Mouse (Mus musculus) spleen, adult 18-20 months (tissue): ENCODE measurements around the gene Shisal2b.
"Not testable (repeated sequence)": the region's sequence is repeated elsewhere in the genome, so short reads cannot be mapped to it uniquely, and the experiment has no call there.

ENCODE experiments used
- DNase-seq, 2 experiments: peaks; one replicate each; pipeline ENCODE4 v3.0.0; 2022; ENCODE audit warnings: mixed read lengths in 2 of 2

The Shisal2b gene

DNA sequence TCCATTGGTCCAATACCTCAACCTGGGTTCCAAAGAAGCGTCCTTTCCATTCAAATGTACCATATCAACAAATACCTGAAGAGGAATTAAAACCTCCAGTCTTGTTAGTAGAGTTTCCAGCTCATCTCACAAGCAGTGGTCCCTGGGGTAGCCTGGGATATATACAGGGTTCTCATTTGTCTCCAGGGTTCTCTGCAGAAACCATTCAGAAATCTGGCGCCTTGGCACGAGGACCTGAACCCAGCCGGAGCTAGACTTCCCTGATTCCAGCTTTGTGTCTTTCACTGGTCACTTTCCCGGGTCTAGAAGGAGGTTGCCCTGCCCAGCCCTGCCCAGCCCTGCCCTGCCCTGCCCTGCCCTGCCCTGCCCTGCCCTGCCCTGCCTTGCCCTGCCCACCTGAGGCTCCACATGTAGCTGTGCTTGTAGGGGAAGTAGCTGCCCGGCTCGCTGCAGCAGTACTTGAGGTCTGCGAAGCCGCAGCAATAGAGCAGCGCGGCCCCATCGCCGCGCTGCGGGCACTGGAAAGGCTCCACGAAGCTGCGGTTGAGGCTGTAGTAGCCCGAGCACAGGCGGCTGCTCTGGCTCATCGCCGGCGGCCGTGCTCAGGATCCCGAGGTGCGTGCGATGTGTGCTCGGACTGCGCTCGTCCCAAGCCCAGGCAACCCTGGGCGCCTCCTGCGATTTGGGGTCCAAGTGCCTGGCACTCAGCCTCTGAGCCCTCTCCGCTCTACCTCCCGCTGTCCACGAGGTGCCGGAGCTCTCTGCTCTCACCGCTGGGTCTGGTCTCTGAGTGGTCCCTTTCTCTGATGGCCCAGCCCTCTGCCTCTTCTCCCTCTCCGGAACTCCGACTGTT lies at the start of gene Shisal2b:
TSS of gene Shisal2b (minus strand) at position 767 of the 853 bp plus-strand sequence.
- DNase-seq: peak in 1 of 2 experiments; percentile 3

DNA sequence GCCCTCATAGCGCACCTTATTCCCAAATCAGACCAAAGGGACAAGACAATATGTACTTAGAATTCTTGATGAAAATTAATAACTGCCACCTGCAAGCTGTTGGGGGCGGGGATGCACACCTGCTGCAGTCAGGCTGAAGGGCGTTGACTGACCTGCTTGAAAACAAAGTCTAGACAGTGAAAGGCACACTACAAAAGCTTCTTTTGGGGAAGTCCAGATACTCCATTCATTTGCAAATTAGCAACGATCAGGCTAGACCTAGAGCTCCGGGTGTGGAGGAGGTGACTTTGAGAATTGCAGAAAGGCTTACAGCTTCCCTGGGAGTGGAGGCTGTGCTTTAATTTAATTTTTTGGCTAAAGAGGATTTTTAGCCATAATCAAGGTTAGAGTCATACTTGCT lies 47.9 kb upstream of the Shisal2b start:
- not testable (repeated sequence) for DNase-seq

DNA sequence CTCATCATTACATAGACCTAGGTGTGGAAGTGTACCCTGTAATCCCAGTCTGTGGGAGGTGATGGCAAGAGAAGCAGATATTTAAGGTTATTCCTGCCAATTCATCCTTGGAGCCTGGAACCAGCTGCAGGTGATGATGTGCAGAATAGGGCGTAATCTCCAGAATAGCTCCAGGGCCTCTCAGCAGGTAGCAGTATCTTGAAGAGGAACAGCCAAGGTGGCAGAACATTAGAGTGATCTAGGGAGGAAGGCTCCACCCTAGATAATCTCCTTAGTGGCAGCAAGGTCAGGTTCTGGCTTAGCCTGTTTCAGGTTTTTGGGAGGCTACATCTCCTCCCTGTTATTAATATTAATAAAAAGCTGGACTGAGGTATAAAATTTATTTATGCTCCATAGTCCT lies 47.3 kb upstream of the Shisal2b start:
- not testable (repeated sequence) for DNase-seq

DNA sequence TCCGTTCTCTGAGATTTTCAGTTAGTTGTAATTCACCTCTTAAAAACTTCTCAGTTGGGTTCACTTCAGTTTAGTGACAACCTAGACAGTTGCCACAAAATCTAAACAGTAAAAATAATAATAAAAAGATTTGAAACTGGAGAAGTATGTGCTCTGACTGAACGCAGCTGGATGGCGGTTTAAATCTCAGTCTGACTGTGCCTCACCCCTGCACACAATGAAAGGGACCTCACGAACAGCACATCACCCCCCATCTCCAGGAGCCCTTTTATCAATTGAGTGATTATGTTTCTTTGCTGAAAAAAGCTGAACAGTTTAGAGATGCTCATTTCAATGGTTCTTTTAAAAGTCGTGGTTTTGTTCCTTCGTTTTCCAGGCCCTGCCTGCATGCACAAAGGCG lies 45.0 kb upstream of the Shisal2b start:
- DNase-seq: no peak

DNA sequence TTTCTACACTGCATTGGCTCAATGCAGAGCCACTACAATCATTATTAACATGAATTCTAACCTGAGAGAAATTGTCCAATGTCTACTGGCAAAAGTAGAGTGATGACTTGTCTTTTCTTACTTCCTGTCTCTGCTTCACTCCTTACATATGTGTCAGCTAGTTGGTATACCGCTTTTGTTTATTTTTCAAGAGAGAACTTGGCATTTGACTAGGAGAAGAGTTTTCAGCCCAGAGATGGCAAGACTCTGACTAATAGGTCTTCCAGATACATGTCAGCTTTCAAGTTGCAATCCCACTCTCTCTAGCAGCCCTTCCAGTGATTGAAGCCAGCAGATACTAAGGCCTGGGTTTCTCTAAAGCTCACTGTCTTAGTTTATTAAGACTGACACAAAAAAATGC lies 31.1 kb upstream of the Shisal2b start:
- no peak for DNase-seq

DNA sequence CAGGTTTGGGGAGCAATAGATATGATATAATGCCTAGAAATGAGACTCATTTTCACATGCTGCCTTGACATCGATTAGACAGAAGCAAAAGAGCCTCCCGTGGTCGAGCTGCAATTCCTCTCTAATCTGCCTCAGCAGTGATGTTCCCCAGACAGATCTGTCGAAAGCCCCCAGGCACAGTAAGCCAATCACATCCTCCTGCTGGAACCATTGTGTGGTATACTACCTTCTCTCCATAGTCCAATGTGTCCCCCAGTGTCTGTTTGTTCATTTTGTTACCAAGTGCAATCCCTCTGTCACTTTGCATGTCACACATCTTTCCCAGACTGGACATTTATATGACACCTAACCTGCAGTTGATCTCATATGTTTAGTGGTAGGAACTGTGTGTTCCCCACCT lies 28.6 kb upstream of the Shisal2b start:
- no peak for DNase-seq

DNA sequence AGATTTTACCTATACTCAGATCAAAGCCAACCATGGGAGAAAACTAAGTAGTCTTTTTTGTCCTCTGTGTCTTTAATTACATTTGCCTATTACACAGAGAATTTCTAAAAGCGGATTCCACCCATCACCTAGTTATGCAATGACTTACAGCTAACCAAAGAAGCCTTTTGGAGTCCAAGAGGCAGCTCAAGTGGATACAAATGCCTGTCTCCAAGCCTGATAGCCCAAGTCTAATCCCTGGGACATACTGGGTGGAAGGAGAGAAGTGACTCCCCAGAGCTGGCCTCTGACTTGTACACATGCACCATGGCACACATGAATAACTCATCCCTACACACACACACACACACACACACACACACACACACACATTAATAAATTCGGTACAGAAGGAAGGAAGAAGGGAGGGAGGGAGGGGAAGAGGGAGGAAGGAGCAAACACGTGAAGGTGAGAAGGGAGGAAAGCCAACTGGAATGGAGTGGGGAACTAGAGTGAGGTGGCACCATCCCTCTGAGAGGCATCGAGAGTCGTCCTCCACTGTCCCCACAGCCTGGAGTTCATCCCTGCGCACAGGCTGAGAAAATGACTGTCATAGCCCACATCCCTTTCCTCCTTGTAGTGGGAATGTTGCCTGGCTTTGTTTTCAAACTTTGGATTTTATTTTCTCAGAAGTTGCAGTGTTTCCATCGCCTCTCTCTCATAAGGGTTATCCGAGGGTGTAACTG lies 22.8 kb upstream of the Shisal2b start:
- no peak for DNase-seq

DNA sequence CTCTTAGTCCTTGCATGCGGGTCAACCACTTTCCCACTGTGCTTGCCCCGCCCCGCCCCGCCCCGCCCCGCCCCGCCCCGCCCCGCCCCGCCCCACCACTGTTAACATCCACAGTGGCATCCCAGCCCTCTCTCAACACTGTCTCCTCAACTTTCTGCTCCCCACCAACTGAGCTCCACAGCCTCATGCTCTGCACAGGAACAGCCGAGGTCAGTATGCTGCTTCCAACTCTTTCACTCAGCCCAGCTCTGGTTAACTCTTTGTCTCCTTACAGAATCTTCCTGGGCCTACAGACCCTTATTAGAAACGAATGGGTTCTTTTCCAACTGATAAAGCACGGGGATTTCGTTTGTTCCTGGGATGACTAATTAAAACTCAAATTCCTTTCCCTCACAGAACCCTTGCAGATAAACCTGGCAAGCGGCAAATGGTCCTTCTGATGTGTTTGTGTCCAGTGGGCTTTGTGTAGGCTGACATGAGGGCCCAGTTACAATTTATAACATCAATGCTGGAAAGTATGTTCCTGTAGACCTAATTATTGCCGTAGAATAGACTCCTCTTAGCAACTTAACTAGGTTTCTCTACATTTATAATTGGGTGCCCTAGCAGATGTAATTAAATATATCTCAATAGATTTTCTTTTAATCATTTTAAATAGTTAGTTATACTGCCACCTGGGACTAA lies 20.0 kb upstream of the Shisal2b start:
- no peak for DNase-seq

DNA sequence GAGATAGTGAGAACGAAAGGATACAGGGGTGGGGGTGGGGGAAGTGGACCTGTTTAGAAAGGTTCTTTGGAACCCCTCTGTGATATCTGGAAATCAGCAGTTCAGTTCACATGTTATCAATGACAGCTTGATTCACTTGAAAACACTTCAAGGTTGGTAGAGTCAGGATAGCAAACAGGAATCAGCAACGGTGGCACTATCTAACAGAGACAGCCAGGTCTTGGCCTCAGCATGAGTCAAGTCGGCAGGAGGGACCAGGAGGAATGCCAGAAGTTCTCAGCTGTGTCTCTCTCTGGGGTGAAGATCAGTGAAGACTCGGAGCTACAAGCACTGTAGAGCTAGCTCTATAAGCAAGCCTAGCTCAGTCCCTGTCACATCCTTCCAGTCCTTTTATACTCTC lies 14.8 kb upstream of the Shisal2b start:
- DNase-seq: no peak

DNA sequence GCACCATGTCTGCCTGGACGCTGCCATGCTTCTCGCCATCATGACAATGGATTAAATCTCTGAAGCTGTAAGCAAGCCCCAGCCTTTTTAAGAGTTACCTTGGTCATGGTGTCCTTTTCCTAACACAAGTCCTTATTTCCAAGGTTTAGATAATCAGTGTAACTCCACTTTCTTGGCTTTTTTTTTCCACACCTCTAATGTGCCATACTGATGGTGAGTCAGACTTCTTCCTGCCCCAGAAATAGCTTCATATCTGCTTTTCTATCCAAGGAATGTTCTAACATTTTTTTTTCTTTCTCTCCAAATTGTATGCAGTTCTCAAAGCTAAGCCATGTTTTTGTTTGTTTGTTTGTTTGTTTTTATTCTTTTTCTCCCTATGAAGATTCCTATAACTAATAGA lies 6.2 kb upstream of the Shisal2b start:
- DNase-seq: no peak

DNA sequence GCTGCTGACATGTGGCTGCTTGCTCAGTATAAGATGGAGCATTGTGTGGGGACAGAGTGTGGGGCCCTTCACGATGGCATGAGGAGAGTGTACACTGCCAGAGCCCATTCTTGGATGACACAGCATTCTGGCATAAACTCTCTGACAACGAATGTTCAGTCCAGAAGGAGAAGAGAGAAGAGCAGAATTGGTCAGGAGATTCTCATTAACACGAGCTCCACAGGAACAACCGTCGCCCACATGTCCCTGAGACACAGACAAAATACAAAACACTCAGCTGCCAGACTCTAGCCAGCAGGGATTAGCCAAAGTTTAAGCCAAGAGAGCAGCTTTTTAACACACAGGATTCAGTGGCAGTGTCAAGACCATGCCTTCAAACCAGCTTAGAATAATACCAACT lies 3.0 kb upstream of the Shisal2b start:
- no peak for DNase-seq

DNA sequence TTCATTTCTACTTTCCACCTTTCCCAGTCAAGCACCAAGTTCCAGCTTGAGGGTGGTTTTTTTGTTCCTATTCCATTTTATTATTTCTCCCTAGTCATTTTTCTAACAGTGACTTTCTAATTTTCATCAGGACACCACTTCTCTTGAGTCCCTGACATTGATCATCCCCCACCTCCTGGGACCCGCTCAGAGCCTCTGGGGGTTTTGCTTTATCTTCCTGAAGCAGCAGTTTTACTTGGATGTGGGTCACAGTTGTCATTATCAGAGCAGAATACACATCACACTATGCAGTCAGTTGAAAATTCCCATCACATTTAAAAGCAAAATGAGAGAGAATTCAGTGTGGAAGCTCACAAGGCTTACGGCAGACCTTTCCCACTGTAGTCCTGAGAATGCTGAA lies 10.0 kb downstream of the Shisal2b start:
- DNase-seq: no peak

DNA sequence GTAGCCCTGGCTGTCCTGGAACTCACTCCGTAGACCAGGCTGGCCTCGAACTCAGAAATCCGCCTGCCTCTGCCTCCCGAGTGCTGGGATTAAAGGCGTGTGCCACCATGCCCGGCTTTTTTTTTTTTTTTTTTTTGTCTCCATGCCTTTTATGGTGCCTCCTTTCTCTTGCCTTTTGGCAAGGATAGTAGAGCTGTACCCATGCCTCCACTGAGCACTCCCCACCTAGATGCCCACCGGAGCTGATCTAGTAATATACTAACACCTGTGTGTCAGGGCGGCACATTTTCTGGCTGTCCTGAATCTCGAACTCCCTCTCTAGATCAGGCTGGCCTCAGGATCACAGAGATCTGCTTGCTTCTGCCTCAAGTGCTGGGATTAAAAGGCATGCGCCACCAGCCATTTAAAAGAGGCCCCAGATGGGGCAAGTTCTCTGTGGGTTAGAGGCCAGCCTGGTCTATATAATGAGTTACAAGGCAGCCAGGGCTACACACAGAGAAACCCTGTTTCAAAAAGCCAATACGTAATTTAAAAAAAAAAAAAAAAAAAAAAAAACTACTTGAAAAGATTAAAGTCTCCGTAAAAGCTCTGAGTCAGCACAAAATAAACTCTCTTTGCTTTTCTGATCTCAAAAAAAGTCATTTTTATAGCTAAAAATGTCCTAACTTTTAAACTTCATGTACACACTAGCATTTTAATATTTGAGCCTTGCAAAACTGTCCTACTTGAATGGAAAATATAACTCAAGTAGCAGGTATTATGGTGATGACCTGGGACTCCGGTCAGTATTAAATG lies 20.2 kb downstream of the Shisal2b start:
- DNase-seq: no peak

DNA sequence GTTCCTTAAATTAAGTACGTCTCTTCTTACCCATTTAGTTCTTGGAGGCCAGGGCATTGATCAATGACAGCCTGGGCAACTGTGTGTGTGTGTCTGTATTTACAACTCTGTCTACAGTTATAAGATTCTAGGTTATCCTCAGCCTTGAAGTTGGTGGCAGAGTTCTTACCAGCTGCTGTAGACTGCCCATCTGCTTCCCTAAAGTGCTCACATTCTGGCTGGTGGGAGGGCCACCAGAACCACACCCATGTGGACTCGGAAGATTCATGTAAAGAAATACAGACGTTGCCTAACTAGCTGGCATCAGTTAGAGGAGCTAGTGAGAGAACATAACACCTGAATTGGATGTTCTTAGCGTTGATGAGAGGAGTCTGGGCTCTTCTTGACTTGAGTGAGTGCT lies 21.8 kb downstream of the Shisal2b start:
- DNase-seq: no peak

DNA sequence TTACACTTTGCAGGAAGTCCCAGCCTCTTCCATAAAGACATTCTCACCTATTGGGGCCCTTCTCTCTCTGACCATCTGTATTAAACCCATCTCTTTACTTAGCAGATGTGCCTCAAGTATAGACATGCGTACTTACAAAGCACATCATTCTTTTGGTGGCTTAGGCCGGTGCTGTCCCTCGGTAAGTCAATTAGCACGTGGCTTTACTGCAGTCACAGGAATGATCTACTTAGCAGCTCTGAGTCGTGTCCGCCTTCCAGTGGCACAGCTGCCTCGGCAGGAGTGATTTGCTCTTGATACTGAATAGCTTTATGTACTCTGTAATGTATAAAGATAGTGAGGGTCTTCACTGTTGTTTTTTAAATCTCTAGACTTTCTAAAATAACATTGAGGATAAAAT lies 26.1 kb downstream of the Shisal2b start:
- no peak for DNase-seq

DNA sequence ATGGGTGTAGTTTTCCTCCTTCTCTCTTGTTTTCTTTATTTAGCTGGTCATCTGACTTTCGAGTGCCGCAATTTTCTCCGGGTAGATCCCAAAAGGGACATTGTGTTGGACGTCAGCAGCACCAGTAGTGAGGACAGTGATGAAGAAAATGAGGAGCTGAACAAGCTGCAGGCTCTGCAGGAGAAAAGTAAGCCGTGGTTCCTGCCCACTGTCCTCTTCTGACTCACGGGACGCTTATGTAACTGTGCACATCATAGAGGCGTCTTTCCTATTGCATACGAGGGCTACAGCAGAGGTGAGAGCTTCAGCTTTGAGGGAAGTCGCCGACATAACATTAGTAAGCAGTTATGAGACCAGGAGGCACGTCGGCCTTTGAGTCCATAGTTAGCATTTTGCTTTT lies 30.9 kb downstream of the Shisal2b start:
- DNase-seq: no peak

DNA sequence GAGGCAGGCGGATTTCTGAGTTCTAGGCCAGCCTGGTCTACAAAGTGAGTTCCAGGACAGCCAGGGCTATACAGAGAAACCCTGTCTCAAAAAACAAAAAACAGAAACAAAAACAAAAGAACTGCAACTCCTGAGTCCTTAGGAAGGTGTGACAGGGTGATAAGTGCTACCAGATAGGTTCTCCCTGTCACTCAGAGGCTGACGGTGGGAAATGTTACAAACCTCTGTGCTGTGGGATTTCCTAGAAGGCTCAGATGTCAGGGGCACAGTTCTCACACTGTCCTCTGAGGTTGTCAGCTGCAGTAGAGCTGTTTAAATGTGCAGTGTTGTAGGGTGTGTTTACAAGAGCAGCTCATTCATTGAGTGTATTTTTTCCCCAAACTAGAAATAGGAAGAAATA lies 38.2 kb downstream of the Shisal2b start:
- no peak for DNase-seq

DNA sequence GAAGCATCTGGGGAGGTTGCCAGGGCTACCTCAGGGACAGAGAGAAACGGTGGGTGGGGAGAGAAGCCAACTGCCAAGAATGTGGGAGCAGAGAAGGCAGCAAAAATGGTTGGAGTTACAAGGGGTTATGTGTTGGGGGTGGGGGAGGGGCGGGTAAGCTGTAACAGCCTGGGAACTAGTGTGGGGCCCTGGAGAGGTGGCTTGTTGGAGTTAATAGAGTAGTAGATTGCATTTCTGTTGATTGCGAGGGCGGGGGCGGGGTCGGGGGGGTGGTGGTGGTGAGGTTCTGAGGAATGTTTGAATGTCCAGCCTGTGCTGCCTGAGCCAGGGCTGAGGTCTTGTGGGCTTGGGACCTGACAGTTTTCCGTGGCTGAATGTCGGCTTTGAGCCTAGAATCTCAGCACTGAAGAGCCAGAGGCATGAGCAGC lies 41.3 kb downstream of the Shisal2b start:
- no peak for DNase-seq

DNA sequence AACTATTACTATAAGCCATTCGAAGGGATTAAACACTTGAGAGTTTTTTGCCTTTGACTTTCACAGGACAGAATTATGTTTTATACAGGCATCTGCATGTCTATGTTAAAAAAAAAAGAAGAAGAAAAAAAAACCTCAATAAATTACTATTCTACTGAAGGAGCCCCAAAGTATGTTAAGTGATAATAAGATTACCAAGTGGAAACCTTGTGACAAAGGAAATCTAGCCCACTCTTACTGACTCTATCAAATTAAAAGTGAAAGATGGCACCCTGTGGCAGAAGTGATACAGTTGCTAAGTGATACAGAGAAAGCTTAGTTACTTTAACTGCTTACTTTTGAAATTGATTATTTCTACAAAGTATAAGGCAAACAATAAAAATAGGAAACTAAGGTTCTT lies 41.8 kb downstream of the Shisal2b start:
- no peak for DNase-seq

DNA sequence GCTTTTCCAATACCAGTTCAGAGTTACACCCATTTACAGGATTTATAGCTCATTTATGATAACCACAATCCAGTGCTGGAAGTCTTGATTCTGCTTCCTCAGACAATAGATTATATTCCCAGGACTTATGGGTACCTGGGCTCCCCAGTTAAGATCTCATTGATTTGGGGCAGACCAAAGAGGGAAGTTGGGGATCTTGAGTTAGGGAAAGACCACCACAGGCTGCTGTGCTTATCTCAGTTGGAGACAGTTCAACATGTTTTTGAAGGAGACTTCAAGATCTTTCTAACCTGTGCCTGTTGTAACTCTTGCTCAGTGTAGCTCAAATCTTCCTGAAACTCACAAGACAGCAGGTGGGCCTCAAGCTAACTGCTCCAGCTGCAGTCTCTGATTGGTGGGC lies 42.5 kb downstream of the Shisal2b start:
- no peak for DNase-seq

DNA sequence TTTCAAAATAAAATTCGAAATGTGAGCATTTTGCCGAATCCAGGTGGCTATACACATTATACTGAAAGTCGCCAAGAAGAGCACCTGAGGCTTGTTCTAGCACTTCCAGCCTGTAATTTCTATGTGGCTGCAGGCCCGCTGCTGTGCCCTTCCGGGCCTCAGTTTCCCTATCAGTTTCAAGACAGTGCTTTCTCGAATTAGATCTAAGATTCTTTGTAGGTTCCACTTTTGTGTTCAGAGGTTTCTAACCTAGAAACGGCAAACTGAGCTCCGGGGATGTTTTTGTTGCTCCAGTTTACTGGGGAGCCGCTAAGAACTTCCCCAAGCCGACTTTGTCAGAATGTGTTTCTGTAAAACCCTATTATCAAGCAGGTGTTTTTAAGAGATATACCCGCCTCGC lies 46.0 kb downstream of the Shisal2b start:
- peak in 1 of 2 experiments; percentile 6 for DNase-seq

DNA sequence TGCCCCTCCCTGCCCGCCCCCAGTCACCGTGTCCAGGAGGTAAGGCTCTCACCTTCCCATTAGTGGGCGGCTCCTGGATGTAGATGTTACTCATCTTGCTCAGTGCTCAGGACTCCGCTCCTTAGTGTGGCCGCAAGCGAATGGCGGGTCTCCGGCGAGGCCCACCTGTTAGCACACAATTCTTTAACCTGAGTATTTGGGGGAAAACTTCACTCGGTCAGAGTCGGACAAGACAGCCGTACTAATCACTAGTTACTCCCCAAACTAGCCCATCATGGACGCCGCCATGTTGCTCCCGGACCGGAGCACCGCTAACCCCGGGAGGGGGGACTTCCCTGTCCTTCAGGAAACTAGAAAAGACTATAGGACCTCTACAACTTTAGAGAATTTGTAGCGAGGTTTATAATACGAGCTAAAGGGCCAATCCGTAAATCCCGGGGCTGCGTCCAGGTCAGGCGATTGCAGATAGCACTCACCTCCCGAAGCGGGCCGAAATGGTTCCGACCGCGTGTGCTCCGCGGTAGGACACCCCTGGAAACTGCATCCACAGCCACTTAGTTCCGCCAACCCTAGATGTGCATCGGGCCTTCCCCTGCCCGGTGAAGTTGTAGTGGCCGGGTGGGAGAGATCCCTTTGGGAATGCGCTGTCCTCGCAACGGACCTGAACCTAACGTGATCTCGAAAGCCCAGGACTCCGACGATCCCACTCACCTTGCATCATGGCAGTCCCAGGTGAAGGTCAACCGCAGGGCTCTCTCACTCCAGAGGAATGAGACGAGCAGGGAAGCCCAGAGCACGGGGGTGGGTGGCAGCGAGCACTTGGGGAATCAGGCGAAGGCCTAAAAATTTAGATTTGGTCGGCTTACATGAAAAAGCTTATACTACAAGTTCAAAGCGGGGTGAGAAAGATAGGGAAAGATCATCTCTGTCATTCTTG lies 46.8 kb downstream of the Shisal2b start, which contains the start of gene Cwc27:
TSS of gene Cwc27 (minus strand) at position 508 of the 937 bp plus-strand sequence.
- peak; percentile 63 to 78 for DNase-seq
